Mouse (Mus musculus) midbrain, embryonic 11.5 days (tissue): ENCODE measurements around the gene E330017A01Rik. TPM values are rescaled to one million over a fixed set of nuclear protein-coding genes. Genes with fewer than 3 reads are reported as not detected.

Source experiments
- ATAC-seq: fragments of 200-750 bp; cut with Nextera tagmentation; 2 replicates; pipeline ENCODE4 v1.8.0; 2017; ENCODE audit warnings: moderate TSS enrichment, moderate library complexity; ENCODE audit not compliant: low FRiP score
- DNase-seq: peaks from one replicate; pipeline ENCODE4 v3.0.0; 2015; ENCODE audit warnings: low spot score; ENCODE audit errors: missing footprints
- H3K27ac ChIP-seq: fragments of 300-500 bp; sonication (generic); 2 replicates; pipeline ENCODE4 v1.5.1; 2014; ENCODE audit warnings: low read depth, low read length
- H3K27me3 ChIP-seq: fragments of 300-500 bp; sonication (generic); 2 replicates; pipeline ENCODE4 v1.6.1; 2014; ENCODE audit warnings: mild to moderate bottlenecking, low read length, moderate library complexity, mixed read lengths; ENCODE audit not compliant: control insufficient read depth, insufficient read depth
- H3K36me3 ChIP-seq: fragments of 300-500 bp; sonication (generic); 2 replicates; pipeline ENCODE4 v1.6.1; 2014; ENCODE audit warnings: mild to moderate bottlenecking, low read length, moderate library complexity, mixed read lengths; ENCODE audit not compliant: control insufficient read depth, insufficient read depth
- H3K4me1 ChIP-seq: fragments of 300-500 bp; sonication (generic); 2 replicates; pipeline ENCODE4 v1.6.1; 2014; ENCODE audit warnings: low read length; ENCODE audit not compliant: control insufficient read depth, insufficient read depth
- H3K4me2 ChIP-seq: fragments of 300-500 bp; sonication (generic); 2 replicates; pipeline ENCODE4 v1.6.1; 2014; ENCODE audit warnings: mild to moderate bottlenecking, moderate library complexity
- H3K4me3 ChIP-seq: fragments of 300-500 bp; sonication (generic); 2 replicates; pipeline ENCODE4 v1.5.1; 2014; ENCODE audit warnings: low read depth, low read length
- H3K9ac ChIP-seq: fragments of 300-500 bp; sonication (generic); 2 replicates; pipeline ENCODE4 v1.6.1; 2014; ENCODE audit warnings: low read length
- H3K9me3 ChIP-seq: fragments of 300-500 bp; sonication (generic); 2 replicates; pipeline ENCODE4 v1.6.1; 2016; ENCODE audit warnings: low read length; ENCODE audit not compliant: control insufficient read depth
- WGBS: fragments of 180-500 bp; shearing (Covaris S2); extraction: QIAGEN DNeasy Blood & Tissue Kit; methylation state at CpG from one replicate; pipeline ENCODE4 v1.1.7; 2014; 5-methylcytosine and 5-hydroxymethylcytosine counted together
- polyA plus RNA-seq: library from polyadenylated mRNA; unstranded; fragments of >200 nt; fragmentation: Nextera tagmentation; extraction: Ambion mirVana; gene quantifications from 2 replicates; pipeline ENCODE4 v1.2.1, GENCODE M21; 2014

E330017A01Rik gene
- polyA plus RNA-seq, 1 experiment from 2014 or later = not detected

GRCm38 (mm10) chr16:58676156-58676555 is 37.6 kb upstream of the E330017A01Rik start:
- 86% methylated on average over 7 of the region's 7 CpGs for WGBS
- Histone ChIP-seq H3K4me1 (no peaks in the 10 kb centered on the region), H3K9me3 (no peaks in the 10 kb centered on the region), H3K27ac (no peak overlapping the region), H3K9ac (no peak overlapping the region), H3K36me3 (peaks cover 8% of the 10 kb centered on the region), H3K27me3 (no peaks in the 10 kb centered on the region), H3K4me3 (no peak overlapping the region), H3K4me2 (no peak overlapping the region)
- DNase-seq = peak; percentile 57
- no peak for ATAC-seq

GRCm38 (mm10) chr16:58675256-58675655 is 36.7 kb upstream of the E330017A01Rik start:
- ATAC-seq = no peak
- WGBS = 93% methylated on average over 13 of the region's 13 CpGs
- H3K36me3 ChIP-seq = peaks cover 8% of the 10 kb centered on the region

GRCm38 (mm10) chr16:58673811-58674410 is 35.4 kb upstream of the E330017A01Rik start:
- no peak overlapping the region for H3K4me3 ChIP-seq
- H3K27ac ChIP-seq = no peak overlapping the region
- 93% methylated on average over 15 of the region's 15 CpGs for WGBS
- H3K4me1 ChIP-seq = peaks cover 2% of the 10 kb centered on the region; the same call in 1 of the 2 replicates
- H3K27me3 ChIP-seq = no peaks in the 10 kb centered on the region
- H3K4me2 ChIP-seq = no peak overlapping the region
- DNase-seq (no peak), ATAC-seq (no peak)
- no peaks in the 10 kb centered on the region for H3K9me3 ChIP-seq
- H3K36me3 ChIP-seq = peaks cover 8% of the 10 kb centered on the region
- no peak overlapping the region for H3K9ac ChIP-seq

More at GRCm38 (mm10) chr16:58675256-58675655, 36.7 kb upstream of the E330017A01Rik start:
- Histone ChIP-seq H3K27me3 (no peaks in the 10 kb centered on the region), H3K4me2 (no peak overlapping the region), H3K27ac (no peak overlapping the region), H3K9ac (no peak overlapping the region), H3K4me3 (no peak overlapping the region), H3K9me3 (no peaks in the 10 kb centered on the region), H3K4me1 (no peaks in the 10 kb centered on the region)
- peak; percentile 75 for DNase-seq

GRCm38 (mm10) chr16:58672396-58672795 is 33.9 kb upstream of the E330017A01Rik start:
- peaks cover 2% of the 10 kb centered on the region; the same call in 1 of the 2 replicates for H3K4me1 ChIP-seq
- no peak overlapping the region for H3K9ac ChIP-seq
- no peak overlapping the region for H3K27ac ChIP-seq
- no peaks in the 10 kb centered on the region for H3K9me3 ChIP-seq
- 93% methylated on average over 13 of the region's 13 CpGs for WGBS
- DNase-seq = peak; percentile 61
- peaks cover 8% of the 10 kb centered on the region for H3K36me3 ChIP-seq
- no peak for ATAC-seq
- H3K4me2 ChIP-seq = no peak overlapping the region
- H3K27me3 ChIP-seq = no peaks in the 10 kb centered on the region
- H3K4me3 ChIP-seq = no peak overlapping the region

- peaks cover 8% of the 10 kb centered on the region for H3K36me3 ChIP-seq
- WGBS = 75% methylated on average over 8 of the region's 8 CpGs
- H3K4me1 ChIP-seq = peaks cover 2% of the 10 kb centered on the region; the same call in 1 of the 2 replicates
- no peak overlapping the region for H3K27ac ChIP-seq
- H3K4me3 ChIP-seq = peak overlapping the region; percentile 86
- H3K9ac ChIP-seq = no peak overlapping the region
- peak overlapping the region; percentile 84 for H3K4me2 ChIP-seq
- DNase-seq (peak; percentile 75), ATAC-seq (no peak)
- H3K9me3 ChIP-seq = no peaks in the 10 kb centered on the region
- no peaks in the 10 kb centered on the region for H3K27me3 ChIP-seq
Observed at GRCm38 (mm10) chr16:58671212-58671985, 32.9 kb upstream of the E330017A01Rik start.

GRCm38 (mm10) chr16:58670643-58671042 is 32.1 kb upstream of the E330017A01Rik start:
- Histone ChIP-seq H3K27ac (no peak overlapping the region), H3K9me3 (no peaks in the 10 kb centered on the region), H3K27me3 (no peaks in the 10 kb centered on the region), H3K9ac (peak overlapping the region; percentile 79), H3K36me3 (peaks cover 8% of the 10 kb centered on the region), H3K4me1 (peaks cover 2% of the 10 kb centered on the region; the same call in 1 of the 2 replicates), H3K4me3 (peak overlapping the region; percentile 86), H3K4me2 (peak overlapping the region; percentile 84)
- under 1% methylated on average over 25 of the region's 25 CpGs for WGBS
- ATAC-seq (no peak; the same call in 1 of the 2 replicates), DNase-seq (no peak)

GRCm38 (mm10) chr16:58669917-58670630 is 31.5 kb upstream of the E330017A01Rik start, which contains the start of gene Cpox:
Cpox (plus strand) TSS chr16:58670292.
- Histone ChIP-seq H3K4me3 (peak within 1 kb of the TSS; percentile 86), H3K9me3 (no peaks in the 10 kb centered on the region), H3K9ac (peak within 1 kb of the TSS; percentile 79), H3K27me3 (no peaks in the 10 kb centered on the region), H3K36me3 (peaks cover 6% of the 10 kb centered on the region; the same call in 1 of the 2 replicates), H3K4me2 (peak within 1 kb of the TSS; percentile 84), H3K4me1 (peaks cover 2% of the 10 kb centered on the region; the same call in 1 of the 2 replicates), H3K27ac (no peak within 1 kb of the TSS)
- ATAC-seq = peak; percentile 99
- DNase-seq = peak; percentile 97
- WGBS = under 1% methylated on average over 47 of the region's 51 CpGs

GRCm38 (mm10) chr16:58669264-58669663 is 30.7 kb upstream of the E330017A01Rik start:
- Histone ChIP-seq H3K4me1 (peaks cover 2% of the 10 kb centered on the region; the same call in 1 of the 2 replicates), H3K27me3 (no peaks in the 10 kb centered on the region), H3K4me3 (no peak overlapping the region), H3K27ac (no peak overlapping the region), H3K4me2 (0 out of 2 replicates have a peak overlapping the region, but pooled peaks have one; percentile 84), H3K9me3 (no peaks in the 10 kb centered on the region), H3K36me3 (0 out of 2 replicates have a peak, but pooled peaks cover 3% of the 10 kb centered on the region), H3K9ac (no peak overlapping the region)
- WGBS = 67% methylated on average over 5 of the region's 5 CpGs
- no peak for ATAC-seq
- DNase-seq = peak; percentile 79
